Mouse (Mus musculus): Measurements from ENCODE around the gene Slc25a12.

- TF ChIP-seq CTCF (IDR thresholded peaks at IDR 0.05; ENCODE audit: borderline replicate concordance, extremely low read depth, insufficient read depth, insufficient read length) (no peak), POLR2A (IDR thresholded peaks at IDR 0.05; ENCODE audit: borderline replicate concordance, extremely low read depth, insufficient read depth, insufficient read length, poor library complexity, severe bottlenecking) (no peak)
These were observed 131.5 kb downstream of the Slc25a12 start for GRCm38 (mm10) chr2:71236009-71236408.
